Mouse (Mus musculus): ENCODE results near the gene Mslnl. TPM values are rescaled to one million over a fixed set of nuclear protein-coding genes. Genes with fewer than 3 reads are reported as not detected.
A peak's percentile ranks its signal among the peaks of the same experiment; 100 is the strongest.

The Mslnl gene
- 0.05 and 0.14 TPM in 2 replicates for polyA plus RNA-seq (2015; fragmentation: Nextera tagmentation; extraction: Ambion mirVana)

DNA sequence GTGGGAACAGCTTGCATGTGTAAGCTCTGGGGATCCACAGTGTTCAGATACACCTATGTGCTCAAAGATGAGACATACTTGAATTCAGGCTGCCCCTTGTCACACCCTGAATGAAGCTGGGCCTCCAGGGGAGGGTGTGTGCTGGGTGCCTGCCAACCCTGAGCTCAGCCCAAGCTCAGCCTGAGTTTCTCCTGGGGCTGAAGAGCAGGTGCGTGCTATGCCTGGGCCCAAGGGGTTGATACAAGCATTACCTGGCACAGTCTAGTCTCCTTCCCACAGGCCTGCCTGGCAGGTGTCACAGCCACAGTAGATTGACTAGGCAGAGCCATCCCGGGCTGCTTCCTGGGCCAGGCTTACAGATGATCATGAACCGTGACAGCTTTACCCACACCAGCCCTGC lies at the start of gene Mslnl:
Gene Mslnl (plus strand): TSS at position 298 of the 400 bp plus-strand sequence.
- Histone ChIP-seq H3K27ac (ENCODE audit: low read length) (no peak within 1 kb of the TSS), H3K9me3 (replicated peaks; ENCODE audit: control insufficient read depth, low read length) (no peaks in the 10 kb centered on the region), H3K4me1 (ENCODE audit: control insufficient read depth, insufficient read depth, low read length) (no peaks in the 10 kb centered on the region), H3K9ac (ENCODE audit: low read length) (no peak within 1 kb of the TSS), H3K36me3 (ENCODE audit: control insufficient read depth, insufficient read depth, low read length) (no peaks in the 10 kb centered on the region), H3K4me2 (ENCODE audit: low read depth, low read length) (no peak within 1 kb of the TSS), H3K4me3 (replicated peaks; ENCODE audit: low read length) (no peak within 1 kb of the TSS), H3K27me3 (ENCODE audit: control insufficient read depth, insufficient read depth, low read length) (no peaks in the 10 kb centered on the region)
- peak; percentile 30; the same call in 1 of the 2 replicates for ATAC-seq (ENCODE audit: insufficient read depth, low FRiP score)
- whole genome bisulfite sequencing, result 74% methylated on average over 3 of the region's 3 CpGs

DNA sequence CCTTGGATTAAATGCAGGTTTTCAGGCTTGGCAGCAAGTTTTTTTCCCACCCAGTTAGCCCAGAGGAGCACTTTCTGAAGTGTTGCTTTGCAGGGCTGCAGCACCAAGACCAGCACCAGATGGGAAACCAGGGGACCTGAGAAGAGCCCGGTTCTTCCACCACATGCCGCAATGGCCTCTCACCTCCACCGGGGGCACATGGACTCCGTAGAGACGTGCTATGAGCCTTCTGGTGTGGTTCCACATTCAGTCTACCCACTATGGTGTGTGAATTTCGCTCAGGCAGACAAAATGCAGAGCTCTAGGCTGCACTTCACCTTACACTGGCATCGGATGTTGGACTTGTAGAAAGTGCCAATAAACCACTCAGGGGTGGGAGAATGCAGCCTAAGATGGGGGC lies 49.5 kb upstream of the Mslnl start:
- Histone ChIP-seq H3K9ac (ENCODE audit: low read length) (no peak overlapping the region), H3K9me3 (replicated peaks; ENCODE audit: control insufficient read depth, low read length) (no peaks in the 10 kb centered on the region), H3K4me2 (ENCODE audit: low read depth, low read length) (no peak overlapping the region), H3K4me1 (ENCODE audit: control insufficient read depth, insufficient read depth, low read length) (no peaks in the 10 kb centered on the region), H3K27me3 (ENCODE audit: control insufficient read depth, insufficient read depth, low read length) (no peaks in the 10 kb centered on the region), H3K27ac (ENCODE audit: low read length) (no peak overlapping the region), H3K36me3 (ENCODE audit: control insufficient read depth, insufficient read depth, low read length) (no peaks in the 10 kb centered on the region), H3K4me3 (replicated peaks; ENCODE audit: low read length) (no peak overlapping the region)
- no peak for ATAC-seq (ENCODE audit: insufficient read depth, low FRiP score)
- WGBS, result 41% methylated on average over 7 of the region's 7 CpGs

DNA sequence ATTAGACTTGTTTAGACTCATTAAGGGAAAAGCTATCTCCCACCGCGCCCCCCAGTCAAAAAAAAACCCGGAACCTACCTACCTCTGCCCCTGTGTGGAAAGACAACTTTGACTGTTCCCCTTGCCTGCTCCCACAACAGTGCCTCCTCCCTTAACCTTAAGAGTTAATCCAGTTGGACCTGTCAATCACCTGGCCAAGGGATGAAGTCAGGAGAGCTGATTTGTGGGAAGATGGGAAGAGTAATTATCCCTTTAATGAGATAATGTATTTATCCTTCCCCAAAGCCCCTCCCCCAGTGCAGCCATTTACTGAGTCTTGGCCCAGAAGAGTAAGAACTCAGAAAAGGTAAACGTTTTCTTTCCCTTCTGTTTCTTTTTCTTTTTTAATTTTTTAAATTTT lies 46.9 kb upstream of the Mslnl start:
- Histone ChIP-seq H3K9ac (ENCODE audit: low read length) (no peak overlapping the region), H3K9me3 (replicated peaks; ENCODE audit: control insufficient read depth, low read length) (no peaks in the 10 kb centered on the region), H3K27ac (ENCODE audit: low read length) (no peak overlapping the region), H3K36me3 (ENCODE audit: control insufficient read depth, insufficient read depth, low read length) (no peaks in the 10 kb centered on the region), H3K27me3 (ENCODE audit: control insufficient read depth, insufficient read depth, low read length) (no peaks in the 10 kb centered on the region), H3K4me2 (ENCODE audit: low read depth, low read length) (no peak overlapping the region), H3K4me3 (replicated peaks; ENCODE audit: low read length) (no peak overlapping the region), H3K4me1 (ENCODE audit: control insufficient read depth, insufficient read depth, low read length) (no peaks in the 10 kb centered on the region)
- WGBS, result 69% methylated on average over 4 of the region's 4 CpGs
- no peak for ATAC-seq (ENCODE audit: insufficient read depth, low FRiP score)

DNA sequence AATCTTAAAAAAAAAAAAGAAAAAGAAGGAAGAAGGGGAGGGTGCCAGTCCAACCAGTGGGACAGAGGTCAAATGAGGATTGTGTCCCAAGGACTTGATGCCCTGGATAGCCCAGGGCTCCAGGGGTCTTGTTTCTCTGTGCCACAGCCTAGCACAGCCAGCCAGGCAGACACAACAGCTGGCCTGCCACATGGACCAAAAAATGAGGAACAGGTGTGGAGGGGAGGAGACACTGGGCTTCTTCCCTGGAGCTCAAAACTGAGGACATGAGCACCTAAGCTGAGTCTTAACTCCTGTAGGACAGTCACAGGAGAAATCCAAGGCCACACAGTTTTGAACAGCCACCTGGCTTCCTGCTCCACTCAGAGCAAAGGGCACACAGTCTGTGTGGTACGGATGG lies 39.6 kb upstream of the Mslnl start:
- no peaks in the 10 kb centered on the region for H3K9me3 ChIP-seq (replicated peaks; ENCODE audit: control insufficient read depth, low read length)
- no peaks in the 10 kb centered on the region for H3K36me3 ChIP-seq (ENCODE audit: control insufficient read depth, insufficient read depth, low read length)
- no peak overlapping the region for H3K27ac ChIP-seq (ENCODE audit: low read length)
- H3K4me2 ChIP-seq (ENCODE audit: low read depth, low read length), result no peak overlapping the region
- H3K4me3 ChIP-seq (replicated peaks; ENCODE audit: low read length), result no peak overlapping the region
- WGBS, result 21% methylated on average over 1 of the region's 1 CpGs
- ATAC-seq (ENCODE audit: insufficient read depth, low FRiP score), result no peak
- no peaks in the 10 kb centered on the region for H3K4me1 ChIP-seq (ENCODE audit: control insufficient read depth, insufficient read depth, low read length)
- no peaks in the 10 kb centered on the region for H3K27me3 ChIP-seq (ENCODE audit: control insufficient read depth, insufficient read depth, low read length)
- no peak overlapping the region for H3K9ac ChIP-seq (ENCODE audit: low read length)

DNA sequence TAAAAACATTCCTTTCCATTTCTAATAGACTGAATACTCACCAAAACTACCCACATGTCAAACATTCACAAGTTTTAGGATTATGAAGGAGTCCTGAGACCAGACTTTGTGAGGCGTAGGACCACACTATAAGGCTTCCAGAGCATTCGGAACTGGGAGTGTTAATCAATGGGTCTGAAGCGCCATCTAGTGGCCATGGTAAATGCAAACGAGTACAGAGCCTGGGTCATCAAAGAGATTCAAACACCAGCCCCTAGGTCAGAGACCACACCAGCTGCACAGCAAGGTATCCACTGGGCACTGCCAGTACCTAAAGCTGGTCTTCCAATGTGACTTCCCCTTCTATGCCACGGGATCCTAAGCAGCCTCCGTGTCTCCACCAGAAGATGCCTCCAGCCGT lies 37.4 kb upstream of the Mslnl start:
- H3K4me1 ChIP-seq (ENCODE audit: control insufficient read depth, insufficient read depth, low read length), result no peaks in the 10 kb centered on the region
- H3K4me2 ChIP-seq (ENCODE audit: low read depth, low read length), result no peak overlapping the region
- no peaks in the 10 kb centered on the region for H3K36me3 ChIP-seq (ENCODE audit: control insufficient read depth, insufficient read depth, low read length)
- no peak; the same call in 1 of the 2 replicates for ATAC-seq (ENCODE audit: insufficient read depth, low FRiP score)
- no peaks in the 10 kb centered on the region for H3K9me3 ChIP-seq (replicated peaks; ENCODE audit: control insufficient read depth, low read length)
- H3K4me3 ChIP-seq (replicated peaks; ENCODE audit: low read length), result no peak overlapping the region
- H3K27ac ChIP-seq (ENCODE audit: low read length), result no peak overlapping the region
- 12% methylated on average over 7 of the region's 7 CpGs for WGBS
- no peak overlapping the region for H3K9ac ChIP-seq (ENCODE audit: low read length)
- H3K27me3 ChIP-seq (ENCODE audit: control insufficient read depth, insufficient read depth, low read length), result no peaks in the 10 kb centered on the region

DNA sequence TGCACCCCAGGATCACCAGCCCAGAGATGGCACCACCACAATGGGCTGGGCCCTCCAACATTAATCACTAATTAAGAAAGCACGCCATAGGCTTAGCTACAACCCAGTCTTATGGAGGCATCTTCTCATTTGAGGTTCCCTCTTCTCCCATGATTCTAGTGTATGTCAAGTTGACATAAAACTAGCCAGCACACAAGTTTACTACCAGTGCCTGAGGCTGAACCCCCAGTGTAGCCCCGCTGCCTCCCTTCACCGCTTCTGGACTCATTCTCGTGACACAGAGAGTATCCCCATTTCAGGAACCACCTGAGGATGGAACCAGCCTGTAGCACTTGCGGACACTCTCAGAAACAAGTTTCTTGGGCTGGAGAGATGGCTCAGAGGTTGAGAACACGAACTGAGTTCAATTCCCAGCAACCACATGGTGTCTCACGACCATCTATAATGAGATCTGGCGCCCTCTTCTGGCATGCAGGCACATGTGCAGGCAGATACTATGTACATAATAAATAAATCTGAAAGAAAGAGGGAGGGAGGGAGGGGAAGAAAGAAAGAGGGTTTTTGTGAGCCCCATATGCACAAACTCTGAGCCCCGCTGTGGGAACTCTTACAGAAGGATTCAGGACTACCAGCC lies 34.9 kb upstream of the Mslnl start:
- Histone ChIP-seq H3K4me2 (ENCODE audit: low read depth, low read length) (no peak overlapping the region), H3K9ac (ENCODE audit: low read length) (no peak overlapping the region), H3K36me3 (ENCODE audit: control insufficient read depth, insufficient read depth, low read length) (no peaks in the 10 kb centered on the region), H3K27ac (ENCODE audit: low read length) (no peak overlapping the region), H3K4me3 (replicated peaks; ENCODE audit: low read length) (no peak overlapping the region), H3K27me3 (ENCODE audit: control insufficient read depth, insufficient read depth, low read length) (no peaks in the 10 kb centered on the region), H3K9me3 (replicated peaks; ENCODE audit: control insufficient read depth, low read length) (no peaks in the 10 kb centered on the region), H3K4me1 (ENCODE audit: control insufficient read depth, insufficient read depth, low read length) (no peaks in the 10 kb centered on the region)
- no peak for ATAC-seq (ENCODE audit: insufficient read depth, low FRiP score)
- WGBS, result 58% methylated on average over 9 of the region's 9 CpGs

DNA sequence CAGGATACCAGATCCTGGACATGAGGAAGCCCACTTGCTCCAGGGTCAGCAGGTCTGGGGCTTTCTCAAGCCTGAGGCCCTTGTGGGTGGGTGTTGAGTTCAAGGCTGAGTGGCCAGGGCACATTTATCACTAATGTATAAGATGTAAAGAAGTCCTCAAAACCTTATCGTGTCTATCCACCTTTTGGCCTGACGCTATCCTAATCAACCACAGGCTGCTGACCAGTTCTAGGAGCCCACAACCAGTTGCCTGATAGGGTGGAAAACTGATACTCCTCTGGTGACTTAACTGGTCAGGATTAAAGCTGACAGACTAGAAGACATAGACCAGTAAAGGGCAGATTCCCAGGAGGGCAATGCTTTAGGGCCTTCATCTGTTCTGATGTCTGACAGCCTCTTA lies 25.8 kb upstream of the Mslnl start:
- Histone ChIP-seq H3K4me3 (replicated peaks; ENCODE audit: low read length) (no peak overlapping the region), H3K27me3 (ENCODE audit: control insufficient read depth, insufficient read depth, low read length) (no peaks in the 10 kb centered on the region), H3K9ac (ENCODE audit: low read length) (no peak overlapping the region), H3K9me3 (replicated peaks; ENCODE audit: control insufficient read depth, low read length) (no peaks in the 10 kb centered on the region), H3K4me1 (ENCODE audit: control insufficient read depth, insufficient read depth, low read length) (no peaks in the 10 kb centered on the region), H3K27ac (ENCODE audit: low read length) (no peak overlapping the region), H3K36me3 (ENCODE audit: control insufficient read depth, insufficient read depth, low read length) (no peaks in the 10 kb centered on the region), H3K4me2 (ENCODE audit: low read depth, low read length) (no peak overlapping the region)
- 94% methylated on average over 2 of the region's 2 CpGs for WGBS
- ATAC-seq (ENCODE audit: insufficient read depth, low FRiP score), result no peak

DNA sequence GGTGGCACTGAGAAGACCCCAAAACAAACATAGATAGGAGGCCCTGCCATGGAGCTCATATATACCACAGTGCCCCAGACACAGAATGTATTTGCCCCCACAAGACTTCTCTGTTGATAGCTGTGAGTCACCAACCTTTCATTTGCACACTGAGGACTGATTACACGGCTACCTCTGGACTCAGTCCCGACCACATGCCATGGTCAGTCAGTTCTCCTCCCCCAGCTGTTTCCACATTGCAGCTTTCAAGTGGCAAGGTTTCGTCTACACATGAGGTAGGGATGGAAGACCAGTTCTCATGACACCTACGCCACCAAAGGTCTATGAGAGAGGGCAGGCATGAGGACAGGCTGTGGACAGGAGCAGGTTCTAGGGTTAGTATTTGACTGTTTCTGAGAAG lies 24.7 kb upstream of the Mslnl start:
- no peaks in the 10 kb centered on the region for H3K9me3 ChIP-seq (replicated peaks; ENCODE audit: control insufficient read depth, low read length)
- no peaks in the 10 kb centered on the region for H3K36me3 ChIP-seq (ENCODE audit: control insufficient read depth, insufficient read depth, low read length)
- no peaks in the 10 kb centered on the region for H3K27me3 ChIP-seq (ENCODE audit: control insufficient read depth, insufficient read depth, low read length)
- H3K4me2 ChIP-seq (ENCODE audit: low read depth, low read length), result no peak overlapping the region
- no peak overlapping the region for H3K9ac ChIP-seq (ENCODE audit: low read length)
- H3K4me1 ChIP-seq (ENCODE audit: control insufficient read depth, insufficient read depth, low read length), result no peaks in the 10 kb centered on the region
- H3K27ac ChIP-seq (ENCODE audit: low read length), result no peak overlapping the region
- no peak for ATAC-seq (ENCODE audit: insufficient read depth, low FRiP score)
- H3K4me3 ChIP-seq (replicated peaks; ENCODE audit: low read length), result no peak overlapping the region
- 81% methylated on average over 4 of the region's 4 CpGs for WGBS

DNA sequence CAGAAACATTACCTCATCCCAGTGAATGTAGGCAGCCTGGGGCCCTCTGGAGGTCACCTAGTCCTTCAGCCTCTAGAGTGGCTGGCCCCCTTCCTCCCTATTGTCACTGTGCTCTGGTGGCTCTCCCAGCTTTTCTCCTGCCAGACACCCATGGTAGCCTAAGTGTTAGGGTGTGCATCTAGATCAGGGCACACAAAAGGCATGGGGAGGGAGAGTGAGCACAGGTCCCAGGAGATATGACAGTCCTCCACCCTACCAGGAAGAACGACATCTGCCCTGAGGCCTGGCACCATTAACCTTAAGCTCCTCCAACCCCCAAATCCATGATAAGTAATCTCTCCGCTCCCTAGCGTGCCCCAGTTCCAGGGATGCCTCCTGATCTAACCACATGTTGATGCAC lies 20.2 kb upstream of the Mslnl start:
- H3K4me3 ChIP-seq (replicated peaks; ENCODE audit: low read length), result no peak overlapping the region
- 51% methylated on average over 3 of the region's 3 CpGs for WGBS
- peaks cover 10% of the 10 kb centered on the region for H3K27me3 ChIP-seq (ENCODE audit: control insufficient read depth, insufficient read depth, low read length)
- H3K36me3 ChIP-seq (ENCODE audit: control insufficient read depth, insufficient read depth, low read length), result 0 out of 2 replicates have a peak, but pooled peaks cover 3% of the 10 kb centered on the region
- no peak overlapping the region for H3K4me2 ChIP-seq (ENCODE audit: low read depth, low read length)
- H3K9ac ChIP-seq (ENCODE audit: low read length), result no peak overlapping the region
- peaks cover 7% of the 10 kb centered on the region; the same call in 1 of the 2 replicates for H3K4me1 ChIP-seq (ENCODE audit: control insufficient read depth, insufficient read depth, low read length)
- no peaks in the 10 kb centered on the region for H3K9me3 ChIP-seq (replicated peaks; ENCODE audit: control insufficient read depth, low read length)
- no peak for ATAC-seq (ENCODE audit: insufficient read depth, low FRiP score)
- H3K27ac ChIP-seq (ENCODE audit: low read length), result no peak overlapping the region

Measured in stomach, embryonic 16.5 days (tissue).